ENCODE assay signal across 8 mouse cellular contexts in genomic region chr2:153561564-153561963, GRCm38 (mm10). TPM values are rescaled to one million over a fixed set of nuclear protein-coding genes. Genes with fewer than 3 reads are reported as not detected.
DNase-seq lines count a peak whose midpoint lies in the region; ATAC-seq lines count a peak whose summit lies in the region.

No protein-coding gene starts in this region.

- no peak for ATAC-seq in frontal cortex, adult (ENCODE audit: low TSS enrichment)

- no peaks in the 10 kb centered on the region for H3K36me3 ChIP-seq in hindbrain, embryonic 10.5 days
- H3K36me3 ChIP-seq in macrophage (ENCODE audit: inconsistent target): no peaks in the 10 kb centered on the region

- no peaks in the 10 kb centered on the region for H3K9me3 ChIP-seq in hindbrain, embryonic 10.5 days

- H3K4me3 ChIP-seq in hindbrain, embryonic 10.5 days: peak overlapping the region; percentile 36
- no peak overlapping the region for H3K4me3 ChIP-seq in macrophage (ENCODE audit: inconsistent target)

- H3K79me2 ChIP-seq in macrophage (ENCODE audit: inconsistent target): no peaks in the 10 kb centered on the region

- WGBS in hindbrain, embryonic 10.5 days: 42% methylated on average over 5 of the region's 5 CpGs
- WGBS in macrophage (ENCODE audit: missing documents): 19% methylated on average over 5 of the region's 5 CpGs

- H3K27ac ChIP-seq in hindbrain, embryonic 10.5 days: peak overlapping the region; percentile 78
- H3K27ac ChIP-seq in macrophage: peak overlapping the region; percentile 84

- DNase-seq in embryo, embryonic 10 days (ENCODE audit: low spot score): peak; percentile 22
- DNase-seq in embryo, embryonic 10.5 days (ENCODE audit: low spot score): no peak
- DNase-seq in adrenal gland, adult 8-10 months: peak; percentile 28
- DNase-seq in hindbrain, embryonic 10.5 days (ENCODE audit: low spot score): no peak
- DNase-seq in layer of hippocampus, postnatal 36 days: no peak
- DNase-seq in urinary bladder, postnatal 4 days (ENCODE audit: low spot score in 2 of 2): no peak

- H3K27me3 ChIP-seq in hindbrain, embryonic 10.5 days (ENCODE audit: insufficient read depth, poor library complexity, severe bottlenecking): peaks cover 32% of the 10 kb centered on the region

- H3K4me1 ChIP-seq in hindbrain, embryonic 10.5 days (replicated peaks): peaks cover 43% of the 10 kb centered on the region

RNA-seq across cellular contexts. Expression of gene Nol4l, which starts 31.8 kb away (rescaled TPM):
- total RNA-seq in adrenal gland, adult 8-10 months (2022): 10 to 100 TPM in 3 of 4 experiments, 1 to 10 TPM in 1; 9.9 to 19.6 (median 12.8) TPM
- 19.1 and 23.3 TPM in 2 replicates for polyA plus RNA-seq in hindbrain, embryonic 10.5 days (2016; fragmentation: Nextera tagmentation; extraction: Ambion mirVana)
- 10 to 100 TPM in 20 of 26 experiments, 1 to 10 TPM in 6; 5.5 to 37.0 (median 24.0) TPM for total RNA-seq in macrophage (2018; cell fraction: chromatin; rRNA removed)
- total RNA-seq in macrophage (2018; cell fraction: cytosol; rRNA removed): 10 to 100 TPM in 9 of 26 experiments, 1 to 10 TPM in 17; 4.3 to 12.1 (median 9.4) TPM
- total RNA-seq in macrophage (2018; cell fraction: nucleus; rRNA removed): 10 to 100 TPM in 22 of 26 experiments, 1 to 10 TPM in 4; 7.2 to 31.3 (median 23.5) TPM
- polyA plus RNA-seq in macrophage (2018): 5.3 to 6.8 TPM (median 5.8 TPM) in 3 replicates
- 10 to 100 TPM; 47.0 to 47.3 TPM for total RNA-seq in layer of hippocampus, postnatal 36 days (2021)

Comparison
In these comparisons a context has a peak if more than half of its experiments do, and no peak if none do; other contexts are left out.
1. DNase-seq: peak in embryo, embryonic 10 days (single experiment) and adrenal gland, adult 8-10 months (single experiment); none in embryo, embryonic 10.5 days (single experiment), hindbrain, embryonic 10.5 days (single experiment), layer of hippocampus, postnatal 36 days (0 of 2) and urinary bladder, postnatal 4 days (0 of 2).